Mouse (Mus musculus) heart, embryonic 13.5 days (tissue): ENCODE data around the gene Mog. TPM values are rescaled to one million over a fixed set of nuclear protein-coding genes. Genes with fewer than 3 reads are reported as not detected.

Experiments used
- ATAC-seq: fragments of 200-750 bp; cut with Nextera tagmentation; 2 replicates; pipeline ENCODE4 v1.8.0; 2017; ENCODE audit warnings: moderate TSS enrichment; ENCODE audit not compliant: insufficient number of reproducible peaks, low FRiP score, low TSS enrichment; ENCODE audit errors: extremely low read depth
- H3K27ac ChIP-seq: fragments of 300-500 bp; sonication (generic); replicated peaks from 2 replicates; pipeline ENCODE4 v1.5.1; 2015; ENCODE audit warnings: moderate library complexity, mild to moderate bottlenecking, inconsistent platforms
- H3K27me3 ChIP-seq: fragments of 300-500 bp; sonication (generic); replicated peaks from 2 replicates; pipeline ENCODE4 v1.6.1; 2015; ENCODE audit warnings: mild to moderate bottlenecking, inconsistent platforms
- H3K36me3 ChIP-seq: fragments of 300-500 bp; sonication (generic); 2 replicates; pipeline ENCODE4 v1.6.1; 2015; ENCODE audit warnings: mild to moderate bottlenecking, inconsistent platforms
- H3K4me1 ChIP-seq: fragments of 300-500 bp; sonication (generic); 2 replicates; pipeline ENCODE4 v1.6.1; 2015; ENCODE audit warnings: inconsistent platforms
- H3K4me2 ChIP-seq: fragments of 300-500 bp; sonication (generic); 2 replicates; pipeline ENCODE4 v1.6.1; 2015; ENCODE audit warnings: inconsistent platforms, mild to moderate bottlenecking, moderate library complexity
- H3K4me3 ChIP-seq: fragments of 300-500 bp; sonication (generic); 2 replicates; pipeline ENCODE4 v1.5.1; 2015; ENCODE audit warnings: moderate library complexity, mild to moderate bottlenecking, inconsistent platforms
- H3K9ac ChIP-seq: fragments of 300-500 bp; sonication (generic); 2 replicates; pipeline ENCODE4 v1.6.1; 2015; ENCODE audit warnings: inconsistent platforms, mild to moderate bottlenecking, moderate library complexity
- H3K9me3 ChIP-seq: fragments of 300-500 bp; sonication (generic); 2 replicates; pipeline ENCODE4 v1.6.1; 2016; ENCODE audit warnings: inconsistent platforms
- WGBS: fragments of 180-500 bp; shearing (Covaris S2); methylation state at CpG from one replicate; pipeline ENCODE4 v1.1.7; 2015; ENCODE audit warnings: mixed read lengths; 5-methylcytosine and 5-hydroxymethylcytosine counted together
- polyA plus RNA-seq: library from polyadenylated mRNA; unstranded; fragments of >200 nt; fragmentation: Nextera tagmentation; extraction: Ambion mirVana; gene quantifications from 2 replicates; pipeline ENCODE4 v1.2.1, GENCODE M21; 2015

The Mog gene
- not detected in 2 replicates for polyA plus RNA-seq

- Histone ChIP-seq H3K36me3 (no peaks in the 10 kb centered on the region), H3K4me3 (no peak within 1 kb of the TSS), H3K27ac (no peak within 1 kb of the TSS), H3K4me2 (no peak within 1 kb of the TSS), H3K9ac (no peak within 1 kb of the TSS), H3K27me3 (no peaks in the 10 kb centered on the region), H3K4me1 (0 out of 2 replicates have a peak, but pooled peaks cover 3% of the 10 kb centered on the region), H3K9me3 (no peaks in the 10 kb centered on the region)
- ATAC-seq: no peak
- WGBS: 72% methylated on average over 9 of the region's 9 CpGs
These were observed at the start of gene Mog for GRCm38 (mm10) chr17:37022628-37023576. TSS of gene Mog (minus strand) at chr17:37023398.

- no peaks in the 10 kb centered on the region for H3K4me1 ChIP-seq
- WGBS: 66% methylated on average over 11 of the region's 11 CpGs
- H3K9me3 ChIP-seq: no peaks in the 10 kb centered on the region
- H3K9ac ChIP-seq: no peak overlapping the region
- no peak overlapping the region for H3K27ac ChIP-seq
- no peak for ATAC-seq
- H3K4me3 ChIP-seq: no peak overlapping the region
- H3K27me3 ChIP-seq: no peaks in the 10 kb centered on the region
- no peak overlapping the region for H3K4me2 ChIP-seq
- H3K36me3 ChIP-seq: peaks cover 72% of the 10 kb centered on the region
These were observed 49.6 kb upstream of the Mog start for GRCm38 (mm10) chr17:37072730-37073276.

- no peak overlapping the region for H3K4me2 ChIP-seq
- no peak overlapping the region for H3K4me3 ChIP-seq
These were observed 49.0 kb upstream of the Mog start for GRCm38 (mm10) chr17:37072080-37072729.

GRCm38 (mm10) chr17:37070121-37070520 is 46.9 kb upstream of the Mog start:
- no peaks in the 10 kb centered on the region for H3K27me3 ChIP-seq
- no peak overlapping the region for H3K27ac ChIP-seq
- 79% methylated on average over 8 of the region's 8 CpGs for WGBS
- no peak overlapping the region for H3K9ac ChIP-seq
- H3K4me2 ChIP-seq: no peak overlapping the region
- H3K4me1 ChIP-seq: no peaks in the 10 kb centered on the region
- peaks cover 96% of the 10 kb centered on the region for H3K36me3 ChIP-seq
- no peaks in the 10 kb centered on the region for H3K9me3 ChIP-seq
- ATAC-seq: no peak
- H3K4me3 ChIP-seq: no peak overlapping the region

More at GRCm38 (mm10) chr17:37072080-37072729, 49.0 kb upstream of the Mog start:
- Histone ChIP-seq H3K9me3 (no peaks in the 10 kb centered on the region), H3K4me1 (no peaks in the 10 kb centered on the region), H3K9ac (no peak overlapping the region), H3K27ac (no peak overlapping the region), H3K36me3 (peaks cover 78% of the 10 kb centered on the region), H3K27me3 (no peaks in the 10 kb centered on the region)
- WGBS: 83% methylated on average over 12 of the region's 12 CpGs
- no peak for ATAC-seq

GRCm38 (mm10) chr17:37067861-37068260 is 44.7 kb upstream of the Mog start:
- Histone ChIP-seq H3K27me3 (no peaks in the 10 kb centered on the region), H3K36me3 (peaks cover 96% of the 10 kb centered on the region), H3K4me1 (no peaks in the 10 kb centered on the region), H3K9ac (no peak overlapping the region), H3K4me3 (no peak overlapping the region), H3K9me3 (no peaks in the 10 kb centered on the region), H3K27ac (no peak overlapping the region), H3K4me2 (no peak overlapping the region)
- no peak for ATAC-seq
- WGBS: 88% methylated on average over 1 of the region's 1 CpGs

- Histone ChIP-seq H3K4me2 (no peak overlapping the region), H3K27ac (no peak overlapping the region), H3K36me3 (peaks cover 96% of the 10 kb centered on the region), H3K4me3 (no peak overlapping the region), H3K4me1 (no peaks in the 10 kb centered on the region), H3K27me3 (no peaks in the 10 kb centered on the region), H3K9ac (no peak overlapping the region), H3K9me3 (no peaks in the 10 kb centered on the region)
- 88% methylated on average over 2 of the region's 2 CpGs for WGBS
- ATAC-seq: no peak
These were observed 42.8 kb upstream of the Mog start for GRCm38 (mm10) chr17:37065993-37066392.

- H3K36me3 ChIP-seq: peaks cover 93% of the 10 kb centered on the region
These were observed 40.7 kb upstream of the Mog start for GRCm38 (mm10) chr17:37063686-37064495.

GRCm38 (mm10) chr17:37063063-37063462 is 39.9 kb upstream of the Mog start:
- Histone ChIP-seq H3K27ac (no peak overlapping the region), H3K9ac (no peak overlapping the region), H3K4me3 (no peak overlapping the region), H3K36me3 (peaks cover 94% of the 10 kb centered on the region), H3K27me3 (no peaks in the 10 kb centered on the region), H3K4me2 (no peak overlapping the region), H3K9me3 (no peaks in the 10 kb centered on the region), H3K4me1 (no peaks in the 10 kb centered on the region)
- 66% methylated on average over 10 of the region's 10 CpGs for WGBS
- ATAC-seq: no peak

More at GRCm38 (mm10) chr17:37063686-37064495, 40.7 kb upstream of the Mog start:
- Histone ChIP-seq H3K9ac (no peak overlapping the region), H3K27ac (no peak overlapping the region), H3K9me3 (no peaks in the 10 kb centered on the region), H3K4me2 (no peak overlapping the region), H3K27me3 (no peaks in the 10 kb centered on the region), H3K4me3 (no peak overlapping the region), H3K4me1 (no peaks in the 10 kb centered on the region)
- 75% methylated on average over 11 of the region's 11 CpGs for WGBS
- no peak for ATAC-seq

- Histone ChIP-seq H3K9ac (no peak overlapping the region), H3K36me3 (peaks cover 92% of the 10 kb centered on the region), H3K4me2 (no peak overlapping the region), H3K9me3 (no peaks in the 10 kb centered on the region), H3K4me3 (no peak overlapping the region), H3K27me3 (no peaks in the 10 kb centered on the region), H3K27ac (no peak overlapping the region), H3K4me1 (no peaks in the 10 kb centered on the region)
- WGBS: 88% methylated on average over 10 of the region's 10 CpGs
- no peak for ATAC-seq
These were observed 39.0 kb upstream of the Mog start for GRCm38 (mm10) chr17:37062101-37062641.

GRCm38 (mm10) chr17:37061435-37061834 is 38.2 kb upstream of the Mog start:
- Histone ChIP-seq H3K36me3 (peaks cover 92% of the 10 kb centered on the region), H3K9ac (no peak overlapping the region), H3K9me3 (no peaks in the 10 kb centered on the region), H3K27ac (no peak overlapping the region), H3K27me3 (no peaks in the 10 kb centered on the region), H3K4me2 (no peak overlapping the region), H3K4me3 (no peak overlapping the region), H3K4me1 (no peaks in the 10 kb centered on the region)
- ATAC-seq: no peak
- WGBS: 84% methylated on average over 3 of the region's 3 CpGs
